Mouse (Mus musculus) naive thymus-derived CD4-positive, alpha-beta T cell, adult 2 months (primary cell): ENCODE results near the gene Rai14.
A peak's percentile ranks its signal among the peaks of the same experiment; 100 is the strongest.

Experiments
- DNase-seq: peaks from one replicate; pipeline ENCODE4 v3.0.0-alpha.2; 2011; ENCODE audit warnings: low read depth

The Rai14 gene

GRCm38 (mm10) chr15:10611040-10611439 lies 103.4 kb downstream of the Rai14 start:
- no peak for DNase-seq

DNA sequence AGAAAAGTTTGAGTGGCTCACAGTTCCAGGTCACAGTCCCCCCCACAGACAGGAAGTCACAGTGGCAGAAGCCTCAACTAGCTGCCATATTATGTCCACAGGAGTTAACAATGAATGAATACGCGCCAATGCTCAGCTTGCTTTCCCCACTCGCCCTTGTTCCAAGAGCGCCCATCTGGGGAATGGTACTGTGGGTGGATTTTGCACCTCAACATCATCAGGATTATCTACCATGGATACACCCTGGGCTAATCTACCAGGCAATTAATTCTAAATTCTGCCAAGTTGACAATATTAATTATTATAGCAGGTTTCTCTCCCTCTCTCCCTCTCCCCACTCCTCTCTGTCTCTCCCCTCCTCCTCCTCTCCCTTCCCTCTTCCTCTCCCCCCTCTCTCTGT lies 105.3 kb downstream of the Rai14 start:
- no peak for DNase-seq

DNA sequence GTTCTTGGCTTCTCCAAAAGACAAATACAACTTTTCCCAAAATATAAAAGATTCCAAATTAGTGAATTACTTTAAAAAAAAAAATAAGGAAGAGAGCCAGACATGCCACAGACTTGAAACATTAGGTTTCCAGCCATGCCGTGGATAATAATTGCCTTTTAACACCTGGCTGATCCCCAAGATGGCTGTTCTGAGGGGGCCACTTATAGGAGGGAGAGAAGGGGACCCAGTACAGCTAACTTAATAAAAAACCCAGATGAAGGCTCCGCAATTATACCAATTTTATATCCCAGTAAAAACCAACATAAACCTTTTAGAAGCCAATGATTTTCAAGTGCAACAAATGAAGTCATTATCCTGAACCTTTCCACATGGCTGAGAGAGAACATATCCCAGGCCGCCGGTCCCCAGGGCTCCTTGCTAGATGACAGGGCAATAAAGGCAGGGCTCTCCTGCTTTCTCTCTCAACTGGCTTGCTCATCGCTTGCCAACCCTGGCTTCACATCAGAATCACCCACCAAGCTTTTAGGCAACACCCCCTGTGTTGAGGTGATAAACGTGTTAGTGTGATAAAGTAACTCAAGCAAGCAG lies 105.8 kb downstream of the Rai14 start:
- DNase-seq: no peak

GRCm38 (mm10) chr15:10599413-10599812 lies 115.0 kb downstream of the Rai14 start:
- no peak for DNase-seq

DNA sequence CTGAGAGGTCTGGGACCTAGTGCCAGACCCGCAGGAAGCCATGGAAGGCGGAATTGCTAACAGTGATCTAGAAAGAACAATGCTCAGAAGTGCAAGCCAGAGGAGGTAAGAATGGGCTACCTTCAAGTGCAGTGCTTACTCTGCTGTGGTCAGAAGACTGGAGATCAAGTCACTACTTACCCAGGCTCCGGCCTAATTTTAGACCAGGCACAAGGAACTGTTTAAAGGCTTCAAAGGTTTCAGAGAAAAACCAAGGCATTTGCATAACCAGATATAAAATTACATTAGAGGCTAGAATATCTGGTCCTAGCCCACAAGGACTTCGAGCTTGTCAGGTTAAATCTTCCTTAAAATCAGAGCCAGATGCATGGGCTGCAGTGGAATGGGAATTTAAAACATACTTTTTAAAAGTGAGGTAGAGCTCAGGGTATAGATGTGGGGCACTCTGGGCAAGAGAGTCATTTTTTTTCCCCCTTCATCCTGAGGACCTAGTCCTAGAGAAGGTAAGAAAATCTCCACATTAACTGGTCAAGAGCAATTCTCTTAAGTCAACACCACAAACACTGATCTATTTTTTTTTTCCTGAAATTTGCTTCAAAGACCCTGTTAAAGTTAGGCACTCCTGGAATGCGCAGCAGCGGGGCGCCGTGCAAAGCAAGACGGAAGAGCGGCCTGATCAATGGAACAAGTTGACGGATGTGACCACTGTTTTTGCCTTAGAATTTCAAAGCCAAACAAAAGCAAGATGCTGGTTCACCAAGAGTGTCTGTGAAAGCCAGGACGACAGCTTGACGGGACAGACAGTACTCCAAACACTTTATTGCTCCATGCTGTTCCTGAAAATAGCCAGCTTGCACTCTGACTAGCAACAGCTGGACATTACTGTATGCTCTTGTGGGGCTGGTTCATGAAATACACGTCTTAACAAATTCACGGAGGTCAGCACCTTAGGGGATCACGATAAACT lies 115.9 kb downstream of the Rai14 start:
- DNase-seq: no peak

DNA sequence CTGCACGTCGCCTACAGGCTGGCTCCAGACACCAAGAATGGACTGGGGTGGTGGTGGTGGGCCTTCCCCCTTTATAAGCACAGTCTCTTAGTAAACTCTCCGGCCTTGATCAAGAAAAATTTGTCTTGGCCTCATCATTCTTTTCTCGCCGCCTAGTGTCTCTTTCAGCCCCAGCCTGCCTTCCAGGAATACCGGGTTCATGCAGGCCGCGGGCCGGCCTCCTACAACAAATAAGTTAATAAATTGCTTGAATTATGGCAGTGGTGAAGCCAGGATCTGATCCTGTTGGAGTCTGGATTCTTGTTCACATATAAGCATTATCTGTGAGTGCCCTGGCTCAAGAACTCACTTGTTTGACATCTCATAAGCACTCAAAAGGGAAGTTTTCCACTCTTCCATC lies 117.6 kb downstream of the Rai14 start:
- no peak for DNase-seq

DNA sequence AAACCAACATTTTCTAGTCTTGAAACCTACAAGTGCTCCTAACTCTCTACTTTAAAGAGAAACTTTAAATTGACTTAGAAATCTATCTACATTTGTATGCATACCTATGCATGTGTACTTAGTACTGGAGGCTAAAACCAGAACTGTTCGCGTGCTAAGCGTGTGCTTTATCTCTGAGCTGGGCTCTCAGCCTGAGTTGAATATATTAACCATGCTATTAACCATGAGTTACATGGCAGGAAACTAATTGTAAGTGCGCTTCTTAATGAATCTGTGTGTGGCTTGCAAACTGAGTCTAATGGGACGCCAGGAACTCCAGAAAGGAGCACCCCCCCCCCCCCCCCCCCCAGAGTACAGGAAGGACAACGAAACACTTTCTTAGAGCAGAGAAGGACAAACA lies 119.0 kb downstream of the Rai14 start:
- no peak for DNase-seq

- DNase-seq: no peak
These were observed 119.5 kb downstream of the Rai14 start for GRCm38 (mm10) chr15:10594910-10595309.

DNA sequence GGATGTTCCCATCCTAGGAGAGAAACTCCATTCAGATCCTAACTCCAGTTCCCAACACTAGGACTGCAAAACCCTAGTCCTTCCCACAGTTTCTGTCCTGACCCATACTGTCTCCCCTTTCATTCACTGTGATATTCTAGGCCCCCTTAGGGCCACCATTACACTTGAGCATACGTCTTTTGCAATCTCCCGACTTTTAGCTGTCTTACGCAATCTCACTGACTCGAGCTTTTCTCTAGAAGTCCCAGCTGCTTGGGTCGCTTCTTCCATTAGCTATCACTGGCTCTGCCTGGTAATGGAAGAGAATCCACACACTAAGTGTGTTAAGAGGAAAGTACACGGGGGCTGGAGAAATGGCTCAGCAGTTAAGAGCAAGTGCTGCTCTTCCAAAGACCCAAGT lies 121.3 kb downstream of the Rai14 start:
- no peak for DNase-seq

DNA sequence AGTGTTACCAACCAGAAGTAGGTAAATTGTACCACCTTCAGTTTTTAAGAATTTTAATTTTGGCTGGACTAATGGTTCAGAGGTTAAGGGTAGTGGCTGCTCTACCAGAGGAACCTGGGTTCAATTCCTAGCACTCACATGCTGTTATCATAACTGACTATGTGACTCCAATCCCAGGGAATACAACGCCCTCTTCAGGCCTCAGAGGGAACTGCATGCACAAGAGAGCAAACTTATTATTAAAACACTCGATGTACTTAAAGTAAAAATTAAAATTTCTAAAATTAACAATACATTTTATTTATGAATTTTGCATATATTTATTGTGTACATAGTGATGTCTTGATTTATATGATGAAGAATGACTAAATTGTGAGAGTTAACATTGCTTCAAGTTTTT lies 127.9 kb downstream of the Rai14 start:
- DNase-seq: no peak

- no peak for DNase-seq
These were observed 129.9 kb downstream of the Rai14 start for GRCm38 (mm10) chr15:10584359-10585187.

DNA sequence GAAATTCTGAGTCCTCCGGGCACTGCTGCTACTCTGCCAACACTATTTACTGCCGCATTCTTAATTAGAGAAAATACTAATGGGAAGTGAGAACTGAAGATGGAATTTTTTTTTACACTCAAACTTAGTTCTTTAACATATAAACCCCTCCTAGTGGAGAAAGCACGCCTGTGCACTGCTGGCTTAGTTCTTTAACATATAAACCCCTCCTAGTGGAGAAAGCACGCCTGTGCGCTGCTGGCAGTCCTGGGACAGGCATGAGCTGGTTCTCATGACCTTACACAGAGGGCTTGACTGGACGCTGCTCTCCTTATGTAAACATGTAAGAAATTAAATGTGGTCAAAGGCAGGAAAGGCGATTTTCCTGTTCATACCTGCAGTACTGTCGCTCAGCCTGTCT lies 131.0 kb downstream of the Rai14 start:
- peak; percentile 31 for DNase-seq

- no peak for DNase-seq
These were observed 135.3 kb downstream of the Rai14 start for GRCm38 (mm10) chr15:10579159-10579558.

DNA sequence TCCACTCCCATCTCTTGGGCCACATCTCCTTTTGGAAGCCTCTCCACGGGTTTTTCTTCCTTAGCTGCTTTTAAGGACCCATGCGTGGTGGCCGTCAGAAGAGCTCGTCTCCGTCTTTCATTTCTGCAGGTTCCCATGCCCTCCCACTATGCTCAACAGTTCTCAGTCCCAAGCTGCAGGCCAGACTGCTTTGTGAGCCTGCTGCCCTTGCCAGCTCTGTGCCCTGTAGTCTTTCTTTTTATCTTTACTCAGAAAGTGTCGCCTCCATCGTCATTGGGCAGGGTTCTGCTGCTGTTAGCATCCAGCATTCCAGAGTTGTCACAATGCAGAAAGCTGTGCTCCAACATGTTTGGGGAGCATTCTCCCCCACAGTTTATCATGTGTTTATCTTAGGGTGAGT lies 147.9 kb downstream of the Rai14 start:
- no peak for DNase-seq

DNA sequence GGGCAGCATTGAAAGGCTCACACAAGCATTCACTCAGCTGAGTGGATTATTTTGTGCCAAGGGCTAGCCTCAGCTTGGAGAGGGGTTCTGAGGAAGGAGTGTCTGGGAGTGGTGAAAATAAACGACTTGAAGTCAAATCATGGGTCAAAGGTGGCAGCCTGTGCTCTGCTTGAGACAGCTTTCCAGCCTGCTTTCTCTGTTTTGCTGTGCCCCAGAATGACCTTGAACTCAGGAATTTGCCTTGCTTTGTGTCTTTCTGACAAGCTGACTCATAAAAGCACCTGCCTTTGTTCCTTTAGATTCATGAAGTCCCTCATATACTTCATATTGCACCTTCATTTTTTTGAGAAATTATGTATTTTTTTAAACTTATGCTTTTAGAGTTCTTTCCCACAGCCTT lies 150.2 kb downstream of the Rai14 start:
- no peak for DNase-seq

GRCm38 (mm10) chr15:10562281-10562680 lies 152.1 kb downstream of the Rai14 start:
- DNase-seq: no peak

GRCm38 (mm10) chr15:10560005-10560404 lies 154.4 kb downstream of the Rai14 start:
- DNase-seq: no peak

DNA sequence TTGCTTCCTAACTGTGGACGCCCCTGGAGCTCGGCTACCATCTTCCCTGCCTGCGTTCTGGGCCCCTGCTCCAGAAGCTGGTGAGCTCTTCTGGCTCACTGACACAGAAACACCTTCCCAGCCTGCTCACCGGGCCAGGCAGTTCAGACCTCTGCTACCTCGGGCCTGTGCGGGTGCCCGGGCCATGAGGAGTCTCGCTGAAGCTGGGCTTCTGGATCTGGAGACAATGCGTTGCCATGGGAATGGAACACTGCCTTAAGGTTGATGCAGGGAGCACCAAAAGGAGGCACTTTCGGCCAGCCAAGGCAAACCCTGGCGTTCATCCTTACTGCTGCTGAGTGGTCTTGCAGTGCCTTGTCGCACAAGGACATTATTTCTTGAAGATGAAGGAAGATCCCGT lies 156.0 kb downstream of the Rai14 start, which contains the start of gene Ttc23l:
Ttc23l (minus strand) TSS at position 204 of the 400 bp plus-strand sequence.
- no peak for DNase-seq

GRCm38 (mm10) chr15:10554336-10554735 lies 160.1 kb downstream of the Rai14 start:
- no peak for DNase-seq

- DNase-seq: no peak
These were observed 173.9 kb downstream of the Rai14 start for GRCm38 (mm10) chr15:10540271-10541088.

DNA sequence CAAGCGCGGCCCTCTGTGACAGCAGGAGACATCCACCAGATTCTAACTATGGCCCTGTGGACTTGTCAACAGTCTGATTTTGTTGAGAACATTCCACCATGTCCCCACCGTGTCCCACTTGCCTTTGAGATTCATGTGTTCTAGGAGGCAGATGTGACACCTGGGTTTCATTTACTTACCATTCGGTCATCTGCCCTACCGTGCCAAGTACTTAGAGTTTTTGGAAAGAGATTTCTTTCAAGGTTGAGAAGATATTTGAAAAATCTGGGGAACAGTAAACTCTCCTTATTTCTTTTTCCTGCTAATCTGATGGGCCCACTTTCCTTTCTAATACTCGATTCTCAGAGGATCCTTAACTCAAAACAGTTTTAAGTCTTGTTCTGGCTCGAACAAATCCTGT lies 178.5 kb downstream of the Rai14 start:
- no peak for DNase-seq

DNA sequence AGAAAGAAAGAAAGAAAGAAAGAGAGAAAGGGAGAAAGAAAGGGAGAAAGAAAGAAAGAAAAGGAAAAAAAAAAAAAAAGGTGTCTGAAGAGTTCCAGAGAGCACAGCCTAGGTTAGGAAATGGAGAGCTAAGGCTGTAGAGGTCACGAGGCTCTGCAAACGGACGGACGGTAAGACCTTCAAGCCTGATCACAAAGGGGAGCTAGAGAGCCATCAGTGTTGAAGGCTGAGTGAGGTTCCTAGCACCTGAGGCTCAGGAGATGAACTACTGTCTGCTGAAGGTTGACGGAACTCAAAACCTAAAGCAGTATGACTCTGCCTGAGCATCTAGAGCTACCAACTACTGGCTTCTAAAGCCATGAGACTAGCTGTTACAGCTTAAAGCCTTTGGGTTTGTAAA lies 179.8 kb downstream of the Rai14 start:
- no peak for DNase-seq
